Mouse (Mus musculus) olfactory bulb, adult 2 months (tissue): ENCODE data around the gene Sap25.

ENCODE experiments used
- CTCF ChIP-seq: fragments of 200-500 bp; IDR thresholded peaks from 2 replicates; pipeline ENCODE4 v1.5.1; 2012; ENCODE audit warnings: low read depth, mild to moderate bottlenecking, low read length, moderate library complexity; ENCODE audit not compliant: insufficient read depth
- POLR2A ChIP-seq: fragments of 200-500 bp; IDR thresholded peaks from 2 replicates; pipeline ENCODE4 v1.6.1; 2012; ENCODE audit warnings: mild to moderate bottlenecking, low read depth, low read length, moderate library complexity; ENCODE audit not compliant: insufficient read depth

DNA sequence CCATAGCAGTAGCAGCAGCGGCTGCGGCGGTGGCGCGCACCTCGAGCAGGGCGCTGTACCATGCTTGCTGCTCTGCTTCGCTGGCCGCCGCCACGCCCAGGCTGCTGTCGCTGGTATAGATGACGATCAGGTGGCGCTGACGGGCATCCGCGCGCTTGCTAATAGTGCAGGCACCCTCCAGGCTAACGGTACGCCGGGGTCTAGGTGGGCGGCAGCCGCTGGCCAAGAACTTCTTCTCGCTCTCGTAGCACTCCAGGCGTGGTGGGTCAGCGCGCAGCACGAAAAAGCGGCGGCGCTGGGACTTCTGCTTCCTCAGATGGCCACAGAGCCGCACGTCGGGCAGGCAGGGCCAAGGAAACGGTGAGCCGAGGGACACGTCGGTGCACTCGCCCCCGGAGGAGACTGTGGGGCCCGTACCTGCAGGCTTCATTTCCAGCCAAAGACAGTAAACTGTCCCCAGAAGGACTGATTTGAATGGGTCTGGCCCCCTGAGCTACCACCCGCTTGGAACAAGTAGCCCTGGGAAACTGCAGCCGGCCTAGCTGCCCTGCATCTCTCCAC lies 4.0 kb downstream of the Sap25 start:
- TF ChIP-seq CTCF (no peak), POLR2A (no peak)
